In genomic region chr2:31681731-31682235, GRCm38 (mm10) we compare ENCODE assay signal across 17 mouse cellular contexts. TPM values are rescaled to one million over a fixed set of nuclear protein-coding genes. Genes with fewer than 3 reads are reported as not detected.
"Had no signal": no experiment of that assay in that cellular context is flagged by ENCODE, and none has a peak within 500 bp of the region (broad histone marks: within the 10 kb centered on the region; RNA-seq: fewer than 3 reads in every experiment).

No protein-coding gene starts in this region.

- H3K9me3 ChIP-seq: intestine, embryonic 15.5 days; limb, embryonic 13.5 days; neural tube, embryonic 15.5 days had no signal

- DNase-seq: left cerebral cortex, postnatal 4 days; lung, adult 18-20 months; midbrain, embryonic 14.5 days; right cerebral cortex, adult 18-20 months; right cerebral cortex, postnatal 25 days; thymus, adult 18-20 months; thymus, postnatal 14 days had no signal

- H3K27ac ChIP-seq: intestine, embryonic 15.5 days; layer of hippocampus, adult 2 months; limb, embryonic 13.5 days; liver, embryonic 14.5 days; neural tube, embryonic 15.5 days had no signal

- H3K27me3 ChIP-seq: intestine, embryonic 15.5 days; limb, embryonic 13.5 days; neural tube, embryonic 15.5 days had no signal

- H3K4me1 ChIP-seq: intestine, embryonic 15.5 days; limb, embryonic 13.5 days; neural tube, embryonic 15.5 days had no signal

- H3K4me2 ChIP-seq: intestine, embryonic 15.5 days; limb, embryonic 13.5 days; neural tube, embryonic 15.5 days had no signal

- ATAC-seq: intestine, embryonic 15.5 days had no signal

- H3K4me3 ChIP-seq: intestine, embryonic 15.5 days; layer of hippocampus, adult 2 months; limb, embryonic 13.5 days; myocyte; neural tube, embryonic 15.5 days had no signal

- H3K9ac ChIP-seq: intestine, embryonic 15.5 days; limb, embryonic 13.5 days; liver, embryonic 14.5 days; neural tube, embryonic 15.5 days had no signal

RNA-seq across cellular contexts. Expression of gene Prdm12, which starts 41.9 kb away (rescaled TPM):
- total RNA-seq: liver, adult 2 months; megakaryocyte-erythroid progenitor cell, adult 5-6 weeks had no signal
- polyA plus RNA-seq: limb, embryonic 13.5 days; liver, adult 2 months; liver, embryonic 14.5 days; lung, embryonic 16.5 days; myocyte; stomach, embryonic 14.5 days had no signal
